Mouse (Mus musculus) adrenal gland, postnatal 14 days (tissue): ENCODE results near the gene Pla2g15. TPM values are rescaled to one million over a fixed set of nuclear protein-coding genes. Genes with fewer than 3 reads are reported as not detected.

ENCODE experiments used
- DNase-seq: peaks from one replicate; pipeline ENCODE4 v3.0.0; 2021; ENCODE audit warnings: mixed read lengths
- long read RNA-seq, 2 experiments: library from polyadenylated mRNA; stranded (forward); transcript quantifications; one replicate each; pipeline ENCODE4 v2.0.0; 2021
- total RNA-seq: library from RNA; stranded (reverse); gene quantifications from 2 replicates; pipeline ENCODE4 v1.2.3, GENCODE M21; 2021

Pla2g15 gene
- 13.5 and 18.6 TPM in 2 replicates for total RNA-seq
- long read RNA-seq, experiment 1, transcript Pla2g15-201 (6 exons, 2,706 nt): major isoform, 13 of 17 reads
- long read RNA-seq, experiment 1, partial matches to known transcripts: 1 of 17 reads
- long read RNA-seq, experiment 1, other reads (novel, unspliced or antisense): 2 of 17 reads
- long read RNA-seq, experiment 2, transcript Pla2g15-201 (6 exons, 2,706 nt): major isoform, 19 of 23 reads
- long read RNA-seq, experiment 2, partial matches to known transcripts: 4 of 23 reads
- long read RNA-seq, experiment 2, other reads (novel, unspliced or antisense): 0 of 23 reads

- DNase-seq: peak; percentile 96
These were observed at the start of gene Pla2g15 for GRCm38 (mm10) chr8:106149801-106150652. Gene Pla2g15 (plus strand): TSS chr8:106150399.

DNA sequence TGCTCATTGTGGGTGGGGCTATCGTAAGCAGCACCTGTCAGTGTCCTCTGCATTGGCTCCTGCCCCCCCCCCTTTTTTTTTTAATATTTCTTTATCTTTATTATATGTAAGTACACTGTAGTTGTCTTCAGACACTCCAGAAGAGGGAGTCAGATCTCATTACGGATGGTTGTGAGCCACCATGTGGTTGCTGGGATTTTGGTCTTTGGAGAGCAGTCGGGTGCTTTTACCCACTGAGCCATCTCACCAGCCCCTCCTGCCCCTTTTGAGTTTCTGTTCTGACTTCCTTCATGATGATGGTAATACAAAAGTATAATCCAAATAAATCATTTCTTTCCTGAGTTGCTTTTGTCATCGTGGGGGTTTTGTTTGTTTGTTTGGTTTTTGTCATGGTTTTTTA, 47.9 kb upstream of the Pla2g15 start:
- no peak for DNase-seq

GRCm38 (mm10) chr8:106103888-106104287, 46.3 kb upstream of the Pla2g15 start:
- DNase-seq: no peak

DNA sequence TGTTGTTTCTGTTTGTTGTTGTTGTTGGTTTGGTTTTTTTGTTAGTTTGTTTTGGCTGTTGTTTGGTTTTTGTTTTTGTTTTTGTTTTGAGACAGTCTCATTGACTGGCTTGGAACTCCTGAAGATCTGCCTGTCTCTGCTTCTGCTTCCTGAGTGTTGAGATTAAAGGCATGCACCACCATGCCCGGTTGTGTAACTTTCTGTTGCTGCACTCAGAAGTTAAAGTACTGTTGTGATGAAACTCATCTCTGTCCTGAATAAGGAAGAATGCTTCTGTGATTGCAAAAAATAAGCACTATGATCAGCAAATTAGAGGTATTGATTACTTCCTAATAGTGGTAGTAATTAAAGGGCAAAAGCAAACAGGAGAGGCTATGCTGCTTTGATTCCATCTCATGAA, 44.0 kb upstream of the Pla2g15 start:
- no peak for DNase-seq

DNA sequence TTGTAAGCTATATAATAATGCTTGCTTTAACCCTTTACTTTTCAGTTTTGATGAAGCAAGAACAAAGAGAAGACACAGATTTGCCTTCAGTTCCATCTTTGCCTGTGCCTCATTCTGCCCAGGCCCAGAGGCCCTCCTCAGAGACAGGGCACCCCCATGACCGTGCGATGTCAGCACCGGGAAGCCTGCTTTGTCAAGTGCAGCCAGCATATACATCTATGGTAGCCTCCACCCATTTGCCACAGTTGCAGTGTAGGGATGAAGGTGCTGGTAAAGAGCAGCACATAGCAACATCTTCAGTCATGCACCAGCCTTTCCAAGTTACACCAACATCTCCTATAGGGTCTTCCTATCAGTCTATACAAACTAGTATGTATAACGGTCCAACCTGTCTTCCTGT, 42.1 kb upstream of the Pla2g15 start:
- no peak for DNase-seq

DNA sequence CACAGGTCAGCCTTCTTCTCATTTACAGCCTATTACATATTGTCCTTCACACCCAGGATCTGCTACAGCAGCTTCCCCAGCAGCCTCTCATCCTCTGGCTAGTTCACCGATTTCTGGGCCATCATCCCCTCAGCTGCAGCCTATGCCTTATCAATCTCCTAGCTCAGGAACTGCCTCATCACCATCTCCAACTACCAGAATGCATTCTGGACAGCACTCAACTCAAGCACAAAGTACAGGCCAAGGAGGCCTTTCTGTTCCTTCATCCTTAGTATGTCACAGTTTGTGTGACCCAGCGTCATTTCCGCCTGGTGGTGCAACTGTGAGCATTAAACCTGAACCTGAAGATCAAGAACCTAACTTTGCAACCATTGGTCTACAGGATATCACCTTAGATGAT, 41.5 kb upstream of the Pla2g15 start:
- peak; percentile 11 for DNase-seq

DNA sequence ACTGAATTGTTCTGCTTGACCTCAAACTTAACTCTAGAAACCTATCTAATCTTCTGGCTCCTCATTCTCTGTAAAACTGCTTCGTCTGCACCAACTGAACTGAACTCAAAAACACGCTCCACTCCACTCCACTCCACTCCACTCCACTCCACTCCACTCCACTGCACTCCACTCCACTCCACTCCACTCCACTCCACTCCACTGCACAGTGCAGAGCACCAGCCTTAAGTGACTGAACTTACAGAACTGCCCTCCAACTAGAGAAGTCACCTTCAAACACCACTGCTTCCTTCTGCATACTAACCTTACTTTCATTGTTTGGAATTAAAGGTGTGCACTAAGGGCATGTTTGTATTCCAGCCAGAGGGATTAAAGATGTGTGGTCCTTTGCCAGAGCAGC, 38.2 kb upstream of the Pla2g15 start:
- no peak for DNase-seq

DNA sequence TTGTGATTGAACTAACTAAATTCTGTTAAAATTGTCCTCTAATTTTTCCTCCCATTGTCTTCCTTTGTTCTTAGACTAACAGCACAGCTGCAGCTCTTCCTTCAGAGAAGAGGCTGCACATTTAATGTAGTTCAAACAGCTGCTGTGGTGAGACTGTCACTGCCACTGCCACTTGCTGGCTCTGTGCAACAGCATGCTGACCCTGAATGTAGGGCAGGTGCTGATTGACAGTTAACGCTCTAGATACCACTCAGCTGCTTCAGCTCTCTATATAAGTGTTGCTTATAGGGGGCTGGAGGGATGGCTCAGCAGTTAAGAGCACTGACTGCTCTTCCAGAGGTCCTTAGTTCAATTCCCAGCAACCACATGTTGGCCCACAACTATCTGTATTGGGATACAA, 37.7 kb upstream of the Pla2g15 start:
- no peak for DNase-seq

GRCm38 (mm10) chr8:106115897-106116296, 34.3 kb upstream of the Pla2g15 start:
- peak; percentile 36 for DNase-seq

GRCm38 (mm10) chr8:106123443-106123842, 26.8 kb upstream of the Pla2g15 start:
- no peak for DNase-seq

DNA sequence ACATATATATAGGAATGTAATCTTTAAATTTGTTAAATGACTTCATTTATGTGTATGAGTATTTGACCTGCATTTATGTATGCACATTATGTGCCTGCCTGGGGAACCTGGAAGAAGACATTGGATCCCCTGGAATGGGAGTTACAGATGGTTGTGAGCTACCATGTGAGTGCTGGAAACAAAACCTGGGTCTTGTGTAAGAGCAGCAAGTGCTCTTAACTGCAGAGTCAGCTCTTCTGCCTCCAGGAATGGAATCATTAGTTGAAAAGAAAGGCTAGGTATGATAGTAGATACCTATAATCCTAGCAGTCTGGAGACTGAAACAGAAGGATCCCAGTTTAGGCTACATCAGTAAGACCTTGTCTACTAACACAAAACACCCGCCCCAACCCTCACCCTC, 24.1 kb upstream of the Pla2g15 start:
- DNase-seq: no peak

DNA sequence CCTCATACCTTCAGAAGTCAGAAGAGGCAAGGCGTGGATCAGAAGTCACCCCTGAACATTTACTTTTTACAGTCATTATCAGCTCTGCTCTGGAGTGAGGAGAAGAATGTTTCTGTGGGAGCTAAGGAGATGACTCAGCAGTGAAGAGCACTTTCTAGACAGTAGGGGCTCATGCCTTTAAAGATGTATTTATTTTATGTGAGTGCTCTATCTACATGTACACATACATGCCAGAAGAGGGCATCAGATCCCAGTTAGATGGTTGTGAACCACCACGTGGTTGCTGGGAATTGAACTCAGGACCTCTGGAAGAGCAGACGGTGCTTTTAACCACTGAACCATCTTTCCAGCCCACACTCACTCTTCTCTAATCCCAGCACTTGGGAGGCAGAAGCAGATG, 23.1 kb upstream of the Pla2g15 start:
- no peak for DNase-seq

GRCm38 (mm10) chr8:106127882-106128410, 22.3 kb upstream of the Pla2g15 start:
- DNase-seq: no peak

DNA sequence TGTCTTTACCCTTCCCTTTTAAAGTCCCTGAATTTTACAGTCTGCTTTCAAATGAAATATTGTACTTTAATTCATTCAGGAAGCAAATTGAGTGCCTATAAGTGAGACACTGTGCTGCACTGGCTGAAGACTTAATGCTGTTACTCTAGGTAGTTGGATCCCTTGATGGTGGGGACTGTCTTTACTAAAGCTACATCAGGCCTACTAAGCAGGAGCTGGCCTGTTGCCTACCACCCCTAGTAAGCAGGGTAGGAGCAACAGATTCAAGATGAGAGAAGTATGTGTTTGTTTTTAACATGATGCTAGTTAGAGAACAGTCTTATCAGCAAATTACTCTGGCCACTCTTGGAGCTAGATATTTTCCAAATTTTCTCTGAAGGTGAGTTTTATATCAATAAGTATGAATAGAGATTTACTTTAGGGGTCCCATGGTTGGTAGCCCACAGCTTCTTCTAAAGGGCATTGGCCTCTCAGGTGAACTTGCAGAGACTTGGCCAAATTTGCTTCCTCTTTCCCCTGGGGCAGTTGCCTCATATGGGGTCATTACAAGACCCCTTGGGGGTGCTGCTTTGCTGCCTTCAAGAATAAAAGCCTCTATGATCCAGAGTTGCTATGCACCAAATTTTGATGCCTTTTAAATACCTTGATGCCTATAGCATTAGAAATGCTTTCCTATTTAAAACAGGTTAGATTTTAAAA, 20.8 kb upstream of the Pla2g15 start:
- DNase-seq: no peak

- no peak for DNase-seq
These were observed 20.2 kb upstream of the Pla2g15 start for GRCm38 (mm10) chr8:106129997-106130396.

DNA sequence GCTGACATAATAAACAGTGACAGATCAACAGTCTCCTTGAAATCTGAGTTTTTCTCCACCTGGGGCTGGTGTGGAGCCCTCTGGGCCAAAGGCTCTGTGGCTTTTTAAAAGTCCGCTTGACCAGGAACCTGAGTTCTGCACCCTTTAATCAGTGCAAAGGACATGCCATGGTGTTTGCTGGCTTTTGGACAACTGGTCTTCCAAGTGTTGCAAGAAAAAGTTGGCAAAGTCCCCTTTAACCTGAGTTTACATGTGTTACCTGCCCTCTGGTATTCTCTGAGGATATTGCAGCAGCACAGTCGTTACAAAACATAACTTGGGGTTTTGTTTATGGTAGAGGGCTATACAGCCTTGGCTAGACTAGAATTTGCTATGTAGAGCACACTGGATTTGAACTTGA, 19.7 kb upstream of the Pla2g15 start:
- no peak for DNase-seq

DNA sequence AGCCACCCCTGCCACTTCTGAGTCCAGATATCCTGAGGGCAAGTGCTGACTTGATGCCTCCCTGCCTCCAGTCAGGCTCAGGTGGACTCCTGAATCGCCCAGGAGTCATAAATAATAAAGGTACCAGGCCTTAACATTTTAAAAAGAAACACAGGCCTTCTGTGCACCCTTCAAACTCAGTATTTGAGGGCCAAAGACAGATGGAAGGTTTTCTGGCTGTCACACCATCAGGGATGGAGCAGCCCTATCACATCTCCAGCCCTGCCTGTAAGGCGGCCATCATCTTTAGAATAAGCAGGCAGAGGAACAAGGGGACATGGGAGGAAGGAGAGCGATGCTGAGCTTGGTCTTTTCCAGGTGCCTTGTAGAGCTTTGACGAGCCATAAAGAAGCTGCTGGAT, 19.2 kb upstream of the Pla2g15 start:
- DNase-seq: no peak

DNA sequence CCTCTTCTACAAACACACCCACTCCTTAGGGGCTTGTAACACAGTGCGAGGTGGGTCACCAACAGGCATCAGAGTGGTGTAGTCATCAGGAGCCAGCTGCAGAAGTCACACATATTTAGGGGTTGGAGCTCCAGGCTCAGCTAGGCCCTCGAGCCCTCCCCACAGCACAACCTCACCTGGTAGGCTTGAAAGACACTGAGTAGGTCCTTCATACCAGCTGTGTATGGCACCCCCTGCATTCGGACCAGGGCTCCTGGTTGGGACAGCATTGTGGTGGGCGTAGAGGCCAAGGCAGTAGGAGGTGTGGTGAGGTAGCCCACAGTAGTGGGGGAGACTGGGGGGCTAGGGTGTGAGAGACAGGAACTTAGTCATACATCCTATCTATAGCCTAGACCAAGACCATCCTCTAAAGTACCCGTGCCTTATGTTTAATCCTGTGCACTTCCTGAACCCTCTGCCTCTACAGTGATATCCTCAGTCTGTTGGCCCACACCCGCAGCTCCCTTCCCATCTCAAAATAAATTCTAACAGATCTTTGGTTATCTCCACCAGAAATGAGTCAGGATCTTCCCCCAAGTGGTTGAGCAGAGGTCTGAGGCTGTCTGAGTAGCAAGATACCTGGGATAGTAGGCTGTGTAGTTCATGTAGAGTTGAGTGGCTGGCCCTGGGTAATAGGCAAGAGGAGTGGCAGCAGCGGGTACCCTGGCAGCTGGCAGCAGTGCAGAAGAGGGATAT, 18.5 kb upstream of the Pla2g15 start:
- DNase-seq: no peak

DNA sequence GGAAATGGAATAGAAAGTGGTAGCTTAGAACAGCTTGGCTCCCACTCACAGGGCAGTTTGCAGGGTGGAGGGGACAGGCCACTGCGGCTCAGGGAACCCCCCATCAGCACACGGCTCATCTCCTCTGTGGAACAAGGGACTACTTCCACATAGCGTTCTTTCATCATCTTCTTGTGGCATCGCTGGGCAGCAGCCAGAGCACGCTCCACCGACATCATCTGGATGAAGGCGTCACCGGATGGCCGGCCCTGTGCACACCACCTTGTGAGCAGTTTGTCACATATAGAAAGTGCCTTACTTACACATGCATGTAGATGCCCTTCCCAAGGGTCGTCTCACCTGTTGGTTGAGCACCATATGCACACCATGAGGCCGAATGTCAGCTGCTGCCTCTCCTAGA, 17.8 kb upstream of the Pla2g15 start:
- DNase-seq: no peak

DNA sequence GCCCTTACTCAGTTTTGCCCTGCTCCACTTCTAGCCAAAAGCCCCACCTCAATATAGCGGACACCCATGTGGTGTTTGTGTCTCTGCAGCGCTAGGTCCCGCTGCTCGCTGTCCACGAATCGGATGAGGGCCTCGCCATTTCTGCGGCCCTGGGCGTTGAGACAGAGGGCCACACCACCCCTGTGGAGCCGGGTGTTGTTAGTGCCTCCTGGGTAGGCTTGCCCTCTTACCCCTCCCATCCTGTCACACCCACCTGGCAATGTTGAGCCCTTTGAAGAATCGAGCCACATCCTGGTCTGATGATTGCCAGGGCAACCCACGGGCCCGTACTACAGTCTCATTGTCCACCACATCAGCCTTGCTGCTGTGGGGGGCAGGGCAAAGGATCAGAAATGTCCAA, 16.7 kb upstream of the Pla2g15 start:
- DNase-seq: peak; percentile 26

GRCm38 (mm10) chr8:106133946-106134345, 16.3 kb upstream of the Pla2g15 start:
- no peak for DNase-seq
